Mouse (Mus musculus) bone marrow, adult 2 months (tissue): ENCODE data around the gene Gm17190. TPM values are rescaled to one million over a fixed set of nuclear protein-coding genes. Genes with fewer than 3 reads are reported as not detected.

Experiments used
- H3K27ac ChIP-seq: fragments of 200-500 bp; 2 replicates; pipeline ENCODE4 v1.5.1; 2012; ENCODE audit warnings: low read depth, mild to moderate bottlenecking, control low read depth, inconsistent platforms, low read length; ENCODE audit not compliant: control insufficient read depth, poor library complexity, insufficient read depth
- H3K4me1 ChIP-seq: fragments of 200-500 bp; 2 replicates; pipeline ENCODE4 v1.6.1; 2011; ENCODE audit warnings: low read length; ENCODE audit not compliant: control insufficient read depth, insufficient read depth
- H3K4me3 ChIP-seq: fragments of 200-500 bp; replicated peaks from 2 replicates; pipeline ENCODE3; 2011; ENCODE audit warnings: mild to moderate bottlenecking, low read depth, low read length, control low read depth; ENCODE audit not compliant: control insufficient read depth
- CTCF ChIP-seq: fragments of 200-500 bp; IDR thresholded peaks from 2 replicates; pipeline ENCODE4 v1.5.1; 2011; ENCODE audit warnings: low read length, control low read depth; ENCODE audit not compliant: control insufficient read depth, insufficient read depth
- POLR2A ChIP-seq: fragments of 200-500 bp; IDR thresholded peaks from 2 replicates; pipeline ENCODE4 v1.6.1; 2011; ENCODE audit warnings: low read depth, mild to moderate bottlenecking, control low read depth, low read length, borderline replicate concordance; ENCODE audit not compliant: control insufficient read depth
- WGBS: fragments of 180-500 bp; shearing (Covaris S2); methylation state at CpG from one replicate; pipeline ENCODE4 v1.1.7; 2018; 5-methylcytosine and 5-hydroxymethylcytosine counted together
- polyA plus RNA-seq: library from polyadenylated mRNA; stranded (reverse); fragments of >200 nt; gene quantifications from 2 replicates; pipeline ENCODE4 v1.2.4, GENCODE M21; 2011; ENCODE audit warnings: low replicate concordance; ENCODE audit not compliant: missing spikeins, insufficient read depth, insufficient read length

Gene Gm17190
- polyA plus RNA-seq, 1 experiment, result 4.1 TPM

DNA sequence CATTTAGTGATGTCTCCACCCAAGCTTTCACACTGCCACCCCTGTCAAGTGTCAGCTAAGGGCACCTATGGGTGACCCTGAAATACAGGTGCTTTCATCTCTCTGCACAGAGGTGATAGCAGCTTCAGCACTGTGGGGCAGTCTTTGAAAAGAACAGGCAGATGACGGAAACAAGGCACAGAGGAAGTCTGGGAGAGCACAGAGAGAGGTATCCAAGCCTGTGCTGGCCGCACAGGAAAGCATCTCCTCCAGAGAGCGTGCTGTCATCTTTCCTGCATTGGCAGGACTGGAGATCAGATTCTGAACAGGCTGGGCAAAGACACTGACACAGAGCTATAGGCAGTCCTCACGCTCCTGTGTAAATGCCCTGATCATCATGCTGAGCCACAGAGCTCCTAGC lies 9.1 kb downstream of the Gm17190 start:
- WGBS, result 71% methylated on average over 4 of the region's 4 CpGs
- H3K27ac ChIP-seq, result no peak overlapping the region
- no peak for TF ChIP-seq POLR2A
- TF ChIP-seq CTCF, result no peak
- no peak overlapping the region for H3K4me3 ChIP-seq
- no peaks in the 10 kb centered on the region for H3K4me1 ChIP-seq

DNA sequence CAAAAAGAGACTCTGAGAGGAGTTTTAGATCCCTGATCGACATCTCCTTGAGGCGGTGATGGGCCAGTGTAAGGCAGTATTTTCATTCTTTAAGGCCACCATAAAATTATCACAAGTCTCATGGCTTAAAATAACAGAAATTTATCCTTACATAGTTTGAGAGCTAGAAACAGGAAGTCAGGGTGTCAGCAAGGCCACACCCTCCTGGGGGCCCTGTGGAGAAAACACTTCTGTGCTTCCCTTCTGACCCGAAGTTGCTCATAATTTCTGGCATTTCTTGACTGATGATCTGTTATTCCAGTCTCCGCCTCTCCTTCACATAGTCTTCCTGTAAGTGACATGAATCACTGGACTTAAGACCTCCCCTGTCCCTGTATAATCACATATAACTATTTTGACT lies 24.5 kb downstream of the Gm17190 start:
- 43% methylated on average over 4 of the region's 4 CpGs for WGBS
- Histone ChIP-seq H3K27ac (no peak overlapping the region), H3K4me3 (no peak overlapping the region), H3K4me1 (no peaks in the 10 kb centered on the region)
- TF ChIP-seq POLR2A (no peak), CTCF (no peak)

DNA sequence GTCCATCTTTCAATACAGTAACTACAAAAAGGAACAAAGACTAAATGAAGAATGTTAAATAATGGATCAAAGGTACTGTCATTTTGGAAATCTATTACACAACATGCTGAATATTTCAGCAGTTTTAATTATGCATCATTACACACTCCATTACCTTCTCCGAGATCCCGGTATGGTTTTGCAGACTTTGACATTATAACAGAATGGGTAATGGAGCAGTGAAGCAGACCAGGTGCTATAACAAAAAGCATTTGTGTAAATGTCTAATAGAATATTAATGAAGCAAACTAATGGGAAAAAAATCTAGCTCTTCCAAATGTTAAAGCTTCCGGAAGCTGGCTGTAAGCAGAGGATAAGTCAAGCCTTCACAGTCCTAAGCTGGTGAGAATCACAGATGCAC lies 28.9 kb downstream of the Gm17190 start:
- Histone ChIP-seq H3K4me1 (no peaks in the 10 kb centered on the region), H3K4me3 (no peak overlapping the region), H3K27ac (no peak overlapping the region)
- no peak for TF ChIP-seq CTCF
- no peak for TF ChIP-seq POLR2A
- WGBS, result 89% methylated on average over 3 of the region's 3 CpGs

DNA sequence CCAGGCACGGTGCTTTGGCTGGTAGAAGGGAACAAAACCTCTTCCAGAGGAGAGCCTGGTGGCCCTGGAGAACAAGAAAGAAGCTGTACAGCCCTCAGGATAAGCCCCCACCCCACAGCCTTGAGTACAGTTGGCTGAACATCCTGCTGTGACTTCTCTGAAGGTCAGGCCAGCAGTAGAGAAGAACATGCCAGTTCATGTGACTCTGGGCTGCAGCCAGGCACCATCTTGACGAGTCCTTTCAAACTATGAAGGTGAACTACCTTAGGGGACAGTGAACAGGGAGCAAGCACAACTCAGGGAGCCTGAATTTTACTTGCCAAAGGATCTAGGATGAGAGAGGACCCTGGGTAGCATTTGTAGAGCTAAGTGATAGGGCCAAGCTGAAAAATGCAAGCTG lies 30.9 kb downstream of the Gm17190 start:
- Histone ChIP-seq H3K27ac (no peak overlapping the region), H3K4me3 (no peak overlapping the region), H3K4me1 (no peaks in the 10 kb centered on the region)
- TF ChIP-seq POLR2A (no peak), CTCF (no peak)
- 64% methylated on average over 2 of the region's 2 CpGs for WGBS

DNA sequence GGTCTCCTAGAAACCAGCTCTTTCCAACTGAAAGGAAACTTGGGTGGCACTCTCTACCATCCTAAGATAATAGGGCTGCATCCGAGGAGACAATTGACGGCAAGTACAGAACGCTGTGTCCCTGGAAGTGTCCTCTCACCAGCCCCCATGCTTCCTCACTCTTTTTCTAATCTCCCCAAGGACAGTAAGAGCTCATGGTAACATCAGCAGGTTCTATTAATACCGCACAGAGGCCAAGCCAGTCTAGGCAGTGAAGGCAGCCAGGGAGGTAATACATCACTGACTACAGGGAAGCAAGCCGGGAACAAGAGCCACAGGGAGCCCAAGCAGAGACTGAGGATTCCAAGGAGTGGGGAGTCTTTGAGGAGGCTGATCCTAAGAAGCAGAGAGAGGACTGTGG lies 43.2 kb downstream of the Gm17190 start:
- Histone ChIP-seq H3K4me3 (no peak overlapping the region), H3K27ac (no peak overlapping the region), H3K4me1 (no peaks in the 10 kb centered on the region; the same call in 1 of the 2 replicates)
- WGBS, result 78% methylated on average over 5 of the region's 5 CpGs
- TF ChIP-seq CTCF (no peak), POLR2A (no peak)

DNA sequence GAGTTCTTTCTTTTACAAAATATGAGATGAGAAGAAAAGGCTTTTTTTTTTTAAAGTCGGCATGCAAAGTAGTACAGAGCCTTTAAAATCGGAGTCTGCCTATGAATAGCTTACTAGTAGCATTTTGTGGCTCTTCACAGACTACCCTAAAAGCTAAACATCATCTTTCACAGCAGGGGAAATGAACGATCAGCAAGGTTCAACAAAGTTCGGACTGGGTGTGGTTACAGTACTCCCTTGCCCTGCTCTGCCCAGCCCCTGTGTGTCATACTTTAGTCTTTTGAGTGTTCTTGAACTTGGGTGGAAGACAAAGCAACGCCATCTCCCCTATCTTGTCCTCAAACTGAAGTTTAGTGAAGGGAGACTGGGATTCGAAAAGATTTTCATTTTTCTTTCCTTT lies 44.8 kb downstream of the Gm17190 start:
- TF ChIP-seq POLR2A (no peak), CTCF (no peak)
- H3K4me3 ChIP-seq, result no peak overlapping the region
- H3K4me1 ChIP-seq, result no peaks in the 10 kb centered on the region; the same call in 1 of the 2 replicates
- no peak overlapping the region for H3K27ac ChIP-seq
- WGBS, result 60% methylated on average over 6 of the region's 6 CpGs

DNA sequence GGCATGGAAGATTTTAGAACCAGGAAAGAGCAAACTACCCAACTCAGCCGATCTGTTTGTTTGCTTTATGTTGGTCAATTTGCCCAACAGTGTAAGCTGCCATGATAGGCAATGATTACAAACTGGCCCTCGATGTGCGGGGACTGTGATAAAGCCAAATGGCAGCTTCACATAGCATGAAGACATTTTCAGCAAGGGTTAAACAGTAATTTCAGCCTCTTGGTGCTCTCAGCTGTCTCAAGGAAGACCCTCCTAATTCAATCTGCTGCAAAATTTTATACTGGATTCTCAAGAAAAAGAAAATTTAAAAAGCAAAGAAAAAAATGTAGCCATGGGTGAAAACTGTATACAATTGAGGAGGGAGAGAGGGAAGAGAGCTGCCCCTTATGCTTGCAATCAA lies 47.2 kb downstream of the Gm17190 start:
- 70% methylated on average over 3 of the region's 3 CpGs for WGBS
- H3K4me3 ChIP-seq, result no peak overlapping the region
- TF ChIP-seq POLR2A (no peak), CTCF (no peak)
- H3K27ac ChIP-seq, result no peak overlapping the region
- H3K4me1 ChIP-seq, result no peaks in the 10 kb centered on the region; the same call in 1 of the 2 replicates

DNA sequence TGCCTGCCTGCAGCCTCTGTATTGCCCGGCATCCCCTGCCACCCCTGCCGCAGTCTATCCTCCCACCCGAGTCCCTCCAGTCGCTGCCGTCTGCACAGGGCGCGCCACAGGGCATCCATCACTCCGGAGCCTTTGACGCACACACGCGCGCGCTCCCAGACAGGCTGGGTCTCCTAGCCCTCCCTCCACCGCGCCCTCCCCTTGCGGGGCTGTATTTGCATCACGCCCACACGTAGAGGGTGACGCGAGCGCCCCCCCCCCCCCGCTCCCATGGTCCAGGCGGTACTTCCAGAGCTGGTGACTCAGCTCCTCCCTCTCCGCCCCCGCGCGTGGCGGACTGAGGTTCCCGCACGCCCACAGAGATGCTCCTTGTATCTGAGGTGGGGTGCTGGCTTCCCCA lies 49.2 kb downstream of the Gm17190 start:
- Histone ChIP-seq H3K4me1 (no peaks in the 10 kb centered on the region), H3K4me3 (no peak overlapping the region), H3K27ac (no peak overlapping the region)
- WGBS, result 3% methylated on average over 30 of the region's 30 CpGs
- TF ChIP-seq POLR2A, result no peak
- no peak for TF ChIP-seq CTCF

DNA sequence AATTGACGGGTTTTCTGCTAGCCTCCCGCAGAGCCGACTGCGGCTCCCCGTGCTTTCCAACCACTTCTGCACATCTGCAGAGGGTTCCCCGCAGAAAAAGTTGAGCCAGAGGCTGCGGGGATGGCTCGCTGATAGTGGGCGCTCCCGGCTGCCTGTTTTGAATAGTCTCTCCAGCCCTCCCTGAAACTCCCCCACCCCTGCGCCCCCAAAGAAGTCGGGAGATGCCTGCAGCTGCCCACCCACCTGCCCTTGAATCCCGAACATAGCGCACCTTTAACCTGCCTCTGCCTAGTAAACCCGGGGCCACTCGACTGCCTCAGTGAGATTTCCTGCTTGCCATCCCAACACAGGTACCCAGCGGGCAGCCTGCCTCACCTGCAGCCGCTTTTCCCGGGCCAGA lies 50.1 kb downstream of the Gm17190 start:
- H3K4me3 ChIP-seq, result no peak overlapping the region
- WGBS, result 0% methylated on average over 19 of the region's 19 CpGs
- H3K4me1 ChIP-seq, result no peaks in the 10 kb centered on the region
- no peak for TF ChIP-seq CTCF
- TF ChIP-seq POLR2A, result no peak
- no peak overlapping the region for H3K27ac ChIP-seq

DNA sequence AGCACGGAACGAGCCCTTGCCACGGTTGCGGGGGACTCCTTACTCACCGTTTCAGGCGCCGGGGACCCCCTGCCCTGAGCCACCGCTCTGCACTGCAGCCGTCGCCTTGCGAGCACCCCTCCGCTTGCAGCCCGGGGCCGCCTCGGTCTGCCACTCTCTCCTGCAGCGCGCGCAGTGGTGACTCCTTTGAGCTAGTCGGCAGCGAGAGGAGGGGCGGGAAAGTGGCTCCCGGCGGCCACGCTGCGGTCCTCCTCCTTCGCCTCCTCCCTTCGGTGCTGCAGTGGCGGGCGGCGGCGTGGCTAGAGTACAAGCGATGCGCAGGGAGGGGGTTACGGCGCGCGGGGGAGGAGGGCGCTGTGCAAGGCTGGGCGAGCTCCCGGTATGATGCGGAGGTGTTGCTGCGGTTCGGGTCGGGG lies 50.6 kb downstream of the Gm17190 start, which contains the start of gene Sv2c:
TSS of gene Sv2c (minus strand) at position 177 of the 416 bp plus-strand sequence.
- 1% methylated on average over 38 of the region's 44 CpGs for WGBS
- H3K4me3 ChIP-seq, result no peak within 1 kb of the TSS
- H3K27ac ChIP-seq, result no peak within 1 kb of the TSS
- no peak for TF ChIP-seq CTCF
- TF ChIP-seq POLR2A, result no peak
- no peaks in the 10 kb centered on the region for H3K4me1 ChIP-seq

Other genes starting within 250 kb of the Gm17190 start
- 15.5 TPM in 2 replicates for gene Iqgap2, start 190.1 kb upstream of the Gm17190 start, polyA plus RNA-seq
- gene Gm20075, start 678 bp upstream of the Gm17190 start, polyA plus RNA-seq, result 5.6 and 11.0 TPM in 2 replicates
- gene Sv2c, start 50.5 kb downstream of the Gm17190 start, polyA plus RNA-seq, result 1.3 TPM in 1 of 2 replicates, not detected in the other